Mouse (Mus musculus): ENCODE data around the gene Slc24a3. TPM values are rescaled to one million over a fixed set of nuclear protein-coding genes. Genes with fewer than 3 reads are reported as not detected.

Gene Slc24a3
- polyA plus RNA-seq, 2 experiments: 0.58 TPM

DNA sequence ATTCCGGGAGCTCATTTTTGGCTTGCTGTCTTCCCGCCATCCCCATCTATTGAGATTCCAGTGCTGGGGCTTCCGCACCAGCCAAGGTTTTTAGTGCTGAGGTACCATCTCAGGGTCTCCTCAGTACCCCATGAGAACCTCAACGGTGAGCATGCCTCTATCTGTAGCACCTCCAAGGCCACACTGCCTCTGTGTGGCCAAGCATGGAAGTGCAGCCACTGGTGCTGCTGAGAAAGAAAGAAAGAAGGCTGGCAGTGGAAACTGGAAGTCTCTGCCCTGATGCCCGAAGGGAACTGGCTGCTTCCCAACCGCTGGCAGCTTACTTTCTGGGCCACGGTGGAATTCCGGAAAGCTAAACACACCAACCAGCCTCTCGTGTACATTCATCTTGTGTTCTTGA lies 349.8 kb downstream of the Slc24a3 start:
- H3K9me3 ChIP-seq (ENCODE audit: control insufficient read depth, low read length): no peaks in the 10 kb centered on the region
- no peak for ATAC-seq (ENCODE audit: insufficient read depth)
- H3K36me3 ChIP-seq (replicated peaks; ENCODE audit: control insufficient read depth, insufficient read depth, low read depth): no peaks in the 10 kb centered on the region
- no peaks in the 10 kb centered on the region for H3K27me3 ChIP-seq (ENCODE audit: control insufficient read depth, insufficient read depth, low read length)
- WGBS (ENCODE audit: insufficient replicate concordance): 45% methylated on average over 9 of the region's 9 CpGs
- H3K4me1 ChIP-seq (replicated peaks; ENCODE audit: control insufficient read depth in 2 of 2, insufficient read depth in 2 of 2, low read length in 1 of 2): no peaks in the 10 kb centered on the region
- peak in 1 of 3 experiments; percentile 20 for DNase-seq (ENCODE audit: low read depth in 3 of 3, low spot score in 3 of 3)
- H3K27ac ChIP-seq: no peak overlapping the region
- H3K4me2 ChIP-seq (ENCODE audit: low read depth): no peak overlapping the region
- H3K4me3 ChIP-seq (ENCODE audit: insufficient read depth in 1 of 2, low read depth in 2 of 2, low read length in 2 of 2): no peak overlapping the region
- TF ChIP-seq EP300 (IDR thresholded peaks at IDR 0.05; ENCODE audit: low read depth) (no peak), CTCF (IDR thresholded peaks at IDR 0.05; ENCODE audit: low read depth) (peak; percentile 85)
- H3K9ac ChIP-seq (replicated peaks): no peak overlapping the region

DNA sequence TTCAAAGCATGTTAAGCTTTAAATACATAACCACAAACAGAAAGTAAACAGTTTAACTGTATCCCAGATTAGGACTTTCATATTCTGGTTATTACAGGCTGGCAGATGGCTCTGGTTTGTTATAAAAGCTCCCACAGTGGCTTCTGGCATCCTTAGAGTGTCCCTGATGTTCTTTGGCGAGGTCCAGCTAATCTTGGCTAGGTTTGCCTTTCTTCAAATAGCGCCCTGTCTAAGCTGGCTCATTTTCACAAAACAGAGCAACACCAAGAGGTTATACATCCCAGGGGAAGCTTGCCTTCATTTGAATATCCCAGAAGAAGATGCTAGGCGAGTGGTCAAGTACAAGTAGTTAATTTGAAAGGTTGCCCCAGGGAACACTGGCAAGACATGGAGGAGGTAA lies 354.5 kb downstream of the Slc24a3 start:
- 52% methylated on average over 3 of the region's 3 CpGs for WGBS (ENCODE audit: insufficient replicate concordance)
- no peaks in the 10 kb centered on the region for H3K4me1 ChIP-seq (replicated peaks; ENCODE audit: control insufficient read depth in 2 of 2, insufficient read depth in 2 of 2, low read length in 1 of 2)
- no peak overlapping the region for H3K4me2 ChIP-seq (ENCODE audit: low read depth)
- no peaks in the 10 kb centered on the region for H3K36me3 ChIP-seq (replicated peaks; ENCODE audit: control insufficient read depth, insufficient read depth, low read depth)
- no peaks in the 10 kb centered on the region for H3K9me3 ChIP-seq (ENCODE audit: control insufficient read depth, low read length)
- DNase-seq (ENCODE audit: low read depth in 3 of 3, low spot score in 3 of 3) (no peak), ATAC-seq (ENCODE audit: insufficient read depth) (no peak)
- TF ChIP-seq CTCF (IDR thresholded peaks at IDR 0.05; ENCODE audit: low read depth) (no peak), EP300 (IDR thresholded peaks at IDR 0.05; ENCODE audit: low read depth) (no peak)
- no peak overlapping the region for H3K9ac ChIP-seq (replicated peaks)
- no peaks in the 10 kb centered on the region for H3K27me3 ChIP-seq (ENCODE audit: control insufficient read depth, insufficient read depth, low read length)
- H3K4me3 ChIP-seq (ENCODE audit: insufficient read depth in 1 of 2, low read depth in 2 of 2, low read length in 2 of 2): no peak overlapping the region
- H3K27ac ChIP-seq: no peak overlapping the region

DNA sequence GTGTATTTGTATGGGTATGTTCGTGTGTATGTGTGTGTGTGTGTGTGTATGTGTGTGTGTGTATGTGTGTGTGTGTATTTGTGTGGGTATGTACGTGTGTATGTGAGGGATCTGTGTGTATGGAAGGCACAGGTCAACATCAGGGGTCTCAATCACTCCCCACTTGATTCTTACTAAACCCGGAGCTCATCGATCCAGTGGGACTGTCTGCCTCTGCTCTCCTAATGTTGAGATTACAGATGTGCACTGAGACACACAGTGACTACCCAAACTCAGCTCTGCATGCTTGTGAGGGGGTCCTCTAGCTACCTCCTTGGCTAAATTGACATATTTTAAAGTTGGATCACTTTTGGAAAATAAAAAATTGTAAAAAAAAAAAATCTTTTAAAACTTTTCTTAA lies 355.8 kb downstream of the Slc24a3 start:
- TF ChIP-seq CTCF (IDR thresholded peaks at IDR 0.05; ENCODE audit: low read depth) (no peak), EP300 (IDR thresholded peaks at IDR 0.05; ENCODE audit: low read depth) (no peak)
- Histone ChIP-seq H3K27me3 (ENCODE audit: control insufficient read depth, insufficient read depth, low read length) (no peaks in the 10 kb centered on the region), H3K4me3 (ENCODE audit: insufficient read depth in 1 of 2, low read depth in 2 of 2, low read length in 2 of 2) (no peak overlapping the region), H3K36me3 (replicated peaks; ENCODE audit: control insufficient read depth, insufficient read depth, low read depth) (no peaks in the 10 kb centered on the region), H3K4me2 (ENCODE audit: low read depth) (no peak overlapping the region), H3K4me1 (replicated peaks; ENCODE audit: control insufficient read depth in 2 of 2, insufficient read depth in 2 of 2, low read length in 1 of 2) (no peaks in the 10 kb centered on the region), H3K9ac (replicated peaks) (no peak overlapping the region), H3K9me3 (ENCODE audit: control insufficient read depth, low read length) (no peaks in the 10 kb centered on the region), H3K27ac (no peak overlapping the region)
- no peak for ATAC-seq (ENCODE audit: insufficient read depth)
- no peak for DNase-seq (ENCODE audit: low read depth in 3 of 3, low spot score in 3 of 3)
- WGBS (ENCODE audit: insufficient replicate concordance): 69% methylated on average over 4 of the region's 4 CpGs

DNA sequence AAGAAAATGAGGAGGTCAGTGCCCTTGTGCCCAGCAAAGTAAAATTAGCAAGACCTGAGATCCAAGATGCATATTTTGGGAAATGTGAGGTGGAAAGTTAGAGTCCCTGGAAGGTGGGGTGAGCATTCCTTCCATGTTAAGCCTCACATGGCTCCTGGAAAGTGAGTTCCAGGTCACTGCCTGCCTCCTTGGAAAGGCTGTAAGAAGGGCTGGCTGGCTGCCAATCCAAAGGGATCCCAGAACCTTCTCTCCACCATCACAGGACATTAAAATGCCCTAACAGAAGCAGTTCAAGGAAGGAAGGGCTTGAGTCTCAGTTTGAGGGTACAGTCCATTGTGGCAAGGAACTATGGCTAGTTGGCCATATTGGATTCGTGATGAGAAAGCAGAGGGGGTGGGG lies 359.6 kb downstream of the Slc24a3 start:
- no peak overlapping the region for H3K4me2 ChIP-seq (ENCODE audit: low read depth)
- no peak overlapping the region for H3K4me3 ChIP-seq (ENCODE audit: insufficient read depth in 1 of 2, low read depth in 2 of 2, low read length in 2 of 2)
- H3K27me3 ChIP-seq (ENCODE audit: control insufficient read depth, insufficient read depth, low read length): no peaks in the 10 kb centered on the region
- H3K9me3 ChIP-seq (ENCODE audit: control insufficient read depth, low read length): no peaks in the 10 kb centered on the region
- H3K27ac ChIP-seq: no peak overlapping the region
- ATAC-seq (ENCODE audit: insufficient read depth) (no peak), DNase-seq (ENCODE audit: low read depth in 3 of 3, low spot score in 3 of 3) (no peak)
- no peak for TF ChIP-seq CTCF (IDR thresholded peaks at IDR 0.05; ENCODE audit: low read depth)
- TF ChIP-seq EP300 (IDR thresholded peaks at IDR 0.05; ENCODE audit: low read depth): no peak
- no peaks in the 10 kb centered on the region for H3K4me1 ChIP-seq (replicated peaks; ENCODE audit: control insufficient read depth in 2 of 2, insufficient read depth in 2 of 2, low read length in 1 of 2)
- WGBS (ENCODE audit: insufficient replicate concordance): 58% methylated on average over 1 of the region's 1 CpGs
- H3K9ac ChIP-seq (replicated peaks): no peak overlapping the region
- no peaks in the 10 kb centered on the region for H3K36me3 ChIP-seq (replicated peaks; ENCODE audit: control insufficient read depth, insufficient read depth, low read depth)

DNA sequence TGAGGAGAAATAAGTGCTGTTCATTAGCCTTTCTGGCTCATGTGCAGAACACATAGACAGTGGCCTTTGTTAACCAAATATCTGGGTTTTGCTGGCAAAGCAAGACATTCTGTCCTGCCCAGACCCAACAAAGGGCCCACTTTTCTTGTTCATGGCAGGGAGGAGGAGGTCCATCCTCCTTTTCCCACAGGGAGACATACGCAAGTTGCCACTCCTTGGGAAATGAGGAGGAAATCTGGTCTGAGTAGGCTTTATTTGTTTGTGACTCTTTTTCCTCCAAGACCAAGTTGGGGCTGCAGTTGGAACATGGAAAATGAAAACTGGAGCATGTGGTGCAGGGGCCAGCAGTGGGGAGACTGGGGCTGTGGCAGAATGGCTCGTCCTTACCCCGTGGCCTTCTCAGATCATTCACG lies 363.4 kb downstream of the Slc24a3 start:
- ATAC-seq (ENCODE audit: insufficient read depth) (no peak), DNase-seq (ENCODE audit: low read depth in 3 of 3, low spot score in 3 of 3) (no peak)
- no peaks in the 10 kb centered on the region for H3K9me3 ChIP-seq (ENCODE audit: control insufficient read depth, low read length)
- 81% methylated on average over 4 of the region's 4 CpGs for WGBS (ENCODE audit: insufficient replicate concordance)
- no peak overlapping the region for H3K4me2 ChIP-seq (ENCODE audit: low read depth)
- H3K4me1 ChIP-seq (replicated peaks; ENCODE audit: control insufficient read depth in 2 of 2, insufficient read depth in 2 of 2, low read length in 1 of 2): no peaks in the 10 kb centered on the region
- no peak overlapping the region for H3K4me3 ChIP-seq (ENCODE audit: insufficient read depth in 1 of 2, low read depth in 2 of 2, low read length in 2 of 2)
- no peak for TF ChIP-seq EP300 (IDR thresholded peaks at IDR 0.05; ENCODE audit: low read depth)
- TF ChIP-seq CTCF (IDR thresholded peaks at IDR 0.05; ENCODE audit: low read depth): no peak
- H3K27ac ChIP-seq: no peak overlapping the region
- H3K9ac ChIP-seq (replicated peaks): no peak overlapping the region
- no peaks in the 10 kb centered on the region for H3K27me3 ChIP-seq (ENCODE audit: control insufficient read depth, insufficient read depth, low read length)
- no peaks in the 10 kb centered on the region for H3K36me3 ChIP-seq (replicated peaks; ENCODE audit: control insufficient read depth, insufficient read depth, low read depth)

Data from liver, embryonic 14.5 days (tissue).